Mouse (Mus musculus): ENCODE data around the gene Ankk1. TPM values are rescaled to one million over a fixed set of nuclear protein-coding genes. Genes with fewer than 3 reads are reported as not detected.

The Ankk1 gene
- 0.03 and 0.04 TPM in 2 replicates for polyA plus RNA-seq (2012; rRNA removed)

DNA sequence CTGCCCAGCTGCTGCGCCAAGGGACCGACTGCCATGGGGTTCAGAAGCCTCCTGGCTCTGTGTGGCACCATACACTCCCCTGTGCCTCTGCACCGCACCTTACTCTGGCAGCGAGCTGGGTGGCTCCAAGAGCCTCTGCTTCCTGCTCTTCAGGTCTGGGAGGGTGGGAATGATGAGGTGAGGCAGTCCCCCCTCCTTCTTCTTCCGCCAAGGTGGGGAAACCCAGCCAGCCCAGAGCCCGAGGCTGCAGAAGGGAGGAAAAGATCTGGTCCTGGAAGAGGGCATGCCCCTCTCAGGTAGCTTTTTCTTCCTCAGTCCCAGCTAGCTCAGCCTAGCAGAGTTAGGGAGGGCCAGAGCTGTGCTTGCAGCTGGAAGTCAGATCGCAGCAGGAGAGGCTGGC is at the start of gene Ankk1:
Gene Ankk1 (minus strand): TSS at position 101 of the 400 bp plus-strand sequence.

Other genes starting within 250 kb of the Ankk1 start
- gene Gm4894, start 176.5 kb downstream of the Ankk1 start, polyA plus RNA-seq (2012; rRNA removed) = not detected in 2 replicates
- 11.6 and 16.0 TPM in 2 replicates for gene Drd2, start 86.4 kb downstream of the Ankk1 start, polyA plus RNA-seq (2012; rRNA removed)
- gene Ttc12, start 59.2 kb upstream of the Ankk1 start, polyA plus RNA-seq (2012; rRNA removed) = 1.8 and 2.1 TPM in 2 replicates